Mouse (Mus musculus): ENCODE data around the gene Siah2. TPM values are rescaled to one million over a fixed set of nuclear protein-coding genes. Genes with fewer than 3 reads are reported as not detected.

The Siah2 gene
- polyA plus RNA-seq, 1 experiment, result 26.7 TPM

DNA sequence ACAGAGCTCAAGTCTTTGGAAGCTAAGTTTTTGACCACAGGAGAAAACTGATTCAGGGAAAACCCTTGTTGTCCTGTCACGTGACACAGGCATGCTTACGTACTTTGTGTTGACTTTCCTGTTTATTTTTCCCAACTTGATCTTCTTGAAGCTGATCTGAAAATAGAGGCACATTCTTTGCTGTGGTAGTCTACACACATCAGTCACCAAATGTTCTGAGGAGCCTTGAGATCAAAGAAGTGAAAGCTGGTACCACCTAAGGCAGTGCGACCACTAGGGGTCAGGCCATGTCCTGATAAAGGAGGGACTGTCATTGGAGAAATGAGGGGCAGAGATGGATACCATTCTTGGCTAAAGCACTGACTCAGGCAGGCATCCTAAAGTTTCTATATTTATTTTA is 34.8 kb upstream of the Siah2 start:
- no peak overlapping the region for H3K4me3 ChIP-seq (replicated peaks; ENCODE audit: insufficient read depth, low read depth, low read length)
- H3K27me3 ChIP-seq (ENCODE audit: control insufficient read depth, insufficient read depth, low read length), result no peaks in the 10 kb centered on the region
- no peaks in the 10 kb centered on the region; the same call in 1 of the 2 replicates for H3K4me1 ChIP-seq (ENCODE audit: control insufficient read depth, insufficient read depth, low read length)
- 52% methylated on average over 3 of the region's 3 CpGs for WGBS
- TF ChIP-seq POLR2A (IDR thresholded peaks at IDR 0.05; ENCODE audit: borderline replicate concordance, insufficient read depth, low read length), result no peak
- TF ChIP-seq CTCF (IDR thresholded peaks at IDR 0.05; ENCODE audit: borderline replicate concordance, insufficient read depth, low read depth, low read length), result peak; percentile 92
- no peak overlapping the region for H3K27ac ChIP-seq (ENCODE audit: insufficient read depth, low read length)
- DNase-seq, result peak; percentile 67 to 76

DNA sequence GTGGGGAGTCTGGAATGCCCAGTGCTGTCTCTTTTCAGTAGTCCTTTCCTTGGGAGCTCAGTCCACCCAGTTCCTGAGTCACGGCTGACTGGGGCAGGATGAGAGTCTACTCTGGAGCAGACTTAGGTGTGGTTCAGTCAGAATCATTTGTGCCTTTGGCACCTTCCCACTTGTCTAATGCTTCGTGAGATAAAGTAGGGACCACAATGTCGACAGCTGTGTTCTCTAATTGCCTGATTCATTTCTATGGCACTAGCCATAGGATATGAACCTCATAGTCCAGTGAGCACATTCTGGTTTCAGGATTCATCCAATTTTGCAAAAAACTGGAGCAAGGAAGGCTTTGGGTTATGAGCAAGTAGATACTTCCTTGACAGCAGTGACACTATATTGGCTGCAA is 34.2 kb upstream of the Siah2 start:
- Histone ChIP-seq H3K4me1 (ENCODE audit: control insufficient read depth, insufficient read depth, low read length) (no peaks in the 10 kb centered on the region; the same call in 1 of the 2 replicates), H3K4me3 (replicated peaks; ENCODE audit: insufficient read depth, low read depth, low read length) (no peak overlapping the region), H3K27ac (ENCODE audit: insufficient read depth, low read length) (no peak overlapping the region), H3K27me3 (ENCODE audit: control insufficient read depth, insufficient read depth, low read length) (no peaks in the 10 kb centered on the region)
- WGBS, result 79% methylated on average over 3 of the region's 3 CpGs
- TF ChIP-seq CTCF (IDR thresholded peaks at IDR 0.05; ENCODE audit: borderline replicate concordance, insufficient read depth, low read depth, low read length) (no peak), POLR2A (IDR thresholded peaks at IDR 0.05; ENCODE audit: borderline replicate concordance, insufficient read depth, low read length) (no peak)
- no peak for DNase-seq

DNA sequence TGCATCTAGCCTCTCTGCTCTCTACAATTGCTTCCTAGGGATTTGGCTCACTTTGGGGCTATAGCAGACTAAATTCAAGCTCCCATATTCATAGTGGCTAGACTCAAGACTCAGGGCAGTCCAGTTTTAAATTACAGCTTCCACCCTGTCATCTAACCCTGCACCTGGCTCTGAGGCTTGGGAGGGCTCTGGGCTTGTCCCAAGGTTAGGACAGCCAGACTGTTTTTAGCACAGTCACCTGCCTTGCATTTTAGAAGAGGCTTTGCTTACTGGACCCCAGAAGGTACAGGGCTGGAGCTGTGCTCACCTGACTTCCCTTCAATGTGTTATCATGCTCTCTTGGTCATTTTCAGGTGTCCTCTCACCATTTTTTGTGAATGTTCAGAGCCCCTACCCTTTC is 32.6 kb upstream of the Siah2 start:
- no peak for TF ChIP-seq CTCF (IDR thresholded peaks at IDR 0.05; ENCODE audit: borderline replicate concordance, insufficient read depth, low read depth, low read length)
- TF ChIP-seq POLR2A (IDR thresholded peaks at IDR 0.05; ENCODE audit: borderline replicate concordance, insufficient read depth, low read length), result no peak
- no peak for DNase-seq
- H3K27ac ChIP-seq (ENCODE audit: insufficient read depth, low read length), result no peak overlapping the region
- H3K4me1 ChIP-seq (ENCODE audit: control insufficient read depth, insufficient read depth, low read length), result no peaks in the 10 kb centered on the region; the same call in 1 of the 2 replicates
- H3K27me3 ChIP-seq (ENCODE audit: control insufficient read depth, insufficient read depth, low read length), result no peaks in the 10 kb centered on the region
- no peak overlapping the region for H3K4me3 ChIP-seq (replicated peaks; ENCODE audit: insufficient read depth, low read depth, low read length)

DNA sequence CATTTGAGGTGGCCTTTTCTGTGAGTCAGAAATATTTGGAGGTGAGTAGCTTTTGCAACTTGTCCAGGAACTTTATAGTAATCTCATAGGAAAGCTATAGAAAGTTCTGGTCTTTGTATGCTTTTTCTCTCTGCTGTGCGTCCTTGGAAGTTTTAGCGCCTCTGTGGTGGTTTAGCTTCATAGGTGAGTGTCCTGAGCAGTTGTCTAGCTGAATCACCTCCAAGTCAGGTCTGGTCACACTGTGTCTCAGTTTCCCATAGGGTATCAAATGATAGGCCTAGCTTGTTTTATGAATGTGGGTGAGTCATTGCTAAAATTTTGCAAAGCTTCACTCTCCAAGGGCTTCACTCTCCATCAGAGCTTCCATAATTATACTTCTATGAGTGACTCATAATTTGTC is 31.5 kb upstream of the Siah2 start:
- Histone ChIP-seq H3K27ac (ENCODE audit: insufficient read depth, low read length) (no peak overlapping the region), H3K4me1 (ENCODE audit: control insufficient read depth, insufficient read depth, low read length) (no peaks in the 10 kb centered on the region; the same call in 1 of the 2 replicates), H3K27me3 (ENCODE audit: control insufficient read depth, insufficient read depth, low read length) (no peaks in the 10 kb centered on the region), H3K4me3 (replicated peaks; ENCODE audit: insufficient read depth, low read depth, low read length) (no peak overlapping the region)
- 98% methylated on average over 2 of the region's 2 CpGs for WGBS
- DNase-seq, result no peak
- no peak for TF ChIP-seq POLR2A (IDR thresholded peaks at IDR 0.05; ENCODE audit: borderline replicate concordance, insufficient read depth, low read length)
- TF ChIP-seq CTCF (IDR thresholded peaks at IDR 0.05; ENCODE audit: borderline replicate concordance, insufficient read depth, low read depth, low read length), result no peak

DNA sequence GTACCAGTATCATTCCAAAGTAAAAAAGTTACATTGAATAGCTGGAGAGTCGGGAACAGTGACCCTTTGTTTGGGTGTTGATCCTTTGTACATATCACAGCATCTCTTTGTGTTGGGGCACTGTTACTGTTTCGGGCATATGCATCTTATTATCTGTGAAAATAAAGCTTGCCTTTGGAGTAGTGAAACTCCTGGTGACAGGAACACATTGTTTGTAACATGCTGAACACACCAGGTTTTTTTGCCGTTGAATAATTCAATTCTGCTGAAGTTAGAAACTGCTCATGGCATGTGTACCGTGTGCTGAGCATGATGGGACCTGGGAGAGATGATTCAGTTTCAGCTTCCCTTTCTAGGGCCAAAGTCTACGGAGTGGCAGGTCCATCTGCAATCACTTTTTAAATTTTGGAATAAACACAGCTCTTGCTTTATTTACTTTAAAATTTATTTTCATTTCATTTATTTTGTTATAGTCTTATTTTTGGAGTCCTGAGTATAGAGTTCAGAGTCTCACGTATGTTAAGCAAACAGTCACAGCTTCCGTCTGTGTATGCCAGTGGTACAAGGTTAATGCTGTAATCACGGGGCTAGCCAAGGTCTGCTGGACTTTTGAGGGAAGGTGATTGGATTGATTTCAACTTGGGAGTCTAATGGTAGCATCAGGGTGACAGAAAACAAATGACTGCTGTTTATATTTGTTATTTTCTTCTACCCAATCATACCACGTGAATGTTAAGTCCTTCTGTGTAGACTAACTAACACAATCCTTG is 27.4 kb upstream of the Siah2 start:
- WGBS, result 52% methylated on average over 9 of the region's 9 CpGs
- Histone ChIP-seq H3K4me1 (ENCODE audit: control insufficient read depth, insufficient read depth, low read length) (no peaks in the 10 kb centered on the region), H3K4me3 (replicated peaks; ENCODE audit: insufficient read depth, low read depth, low read length) (no peak overlapping the region), H3K27ac (ENCODE audit: insufficient read depth, low read length) (no peak overlapping the region), H3K27me3 (ENCODE audit: control insufficient read depth, insufficient read depth, low read length) (no peaks in the 10 kb centered on the region)
- TF ChIP-seq CTCF (IDR thresholded peaks at IDR 0.05; ENCODE audit: borderline replicate concordance, insufficient read depth, low read depth, low read length), result no peak
- TF ChIP-seq POLR2A (IDR thresholded peaks at IDR 0.05; ENCODE audit: borderline replicate concordance, insufficient read depth, low read length), result no peak
- no peak for DNase-seq

DNA sequence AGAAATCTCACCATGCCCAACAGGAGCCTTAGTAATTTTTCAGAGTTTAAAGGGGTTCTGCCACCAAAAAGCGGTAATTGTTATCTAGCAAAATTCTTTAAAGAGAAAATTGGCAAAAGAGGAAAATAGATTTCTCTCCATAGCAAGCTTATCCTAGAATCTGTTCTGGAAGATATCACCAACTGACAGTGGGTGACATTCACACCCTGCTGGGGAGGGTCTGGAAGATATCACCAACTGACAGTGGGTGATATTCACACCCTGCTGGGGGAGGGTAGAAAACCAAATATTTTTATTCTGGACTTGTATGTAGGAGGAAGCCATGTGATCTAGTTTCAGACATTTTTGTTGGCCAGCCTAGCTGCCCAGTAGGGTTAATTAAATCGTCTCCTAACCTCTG is 24.5 kb upstream of the Siah2 start:
- Histone ChIP-seq H3K27ac (ENCODE audit: insufficient read depth, low read length) (no peak overlapping the region), H3K27me3 (ENCODE audit: control insufficient read depth, insufficient read depth, low read length) (no peaks in the 10 kb centered on the region), H3K4me1 (ENCODE audit: control insufficient read depth, insufficient read depth, low read length) (no peaks in the 10 kb centered on the region), H3K4me3 (replicated peaks; ENCODE audit: insufficient read depth, low read depth, low read length) (no peak overlapping the region)
- WGBS, result 85% methylated on average over 2 of the region's 2 CpGs
- DNase-seq, result no peak
- TF ChIP-seq POLR2A (IDR thresholded peaks at IDR 0.05; ENCODE audit: borderline replicate concordance, insufficient read depth, low read length), result no peak
- no peak for TF ChIP-seq CTCF (IDR thresholded peaks at IDR 0.05; ENCODE audit: borderline replicate concordance, insufficient read depth, low read depth, low read length)

DNA sequence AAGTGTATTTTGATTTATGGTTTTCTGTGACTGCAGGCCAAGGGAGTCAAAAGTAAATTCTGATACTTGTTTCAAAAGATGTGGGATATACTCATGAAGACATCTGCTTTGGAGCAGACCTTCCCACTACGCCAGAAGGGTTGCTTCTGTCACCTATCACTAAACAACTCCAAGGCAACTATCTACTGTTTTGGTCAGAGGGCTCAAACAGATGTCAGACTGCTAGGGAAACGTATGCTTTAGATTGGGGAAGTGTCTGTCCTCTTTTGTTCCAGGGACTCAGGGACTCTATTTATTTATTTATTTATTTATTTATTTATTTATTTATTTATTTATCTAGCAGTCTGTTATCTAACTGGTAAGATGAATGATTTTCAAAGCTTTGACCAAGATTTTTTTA is 22.6 kb upstream of the Siah2 start:
- H3K4me1 ChIP-seq (ENCODE audit: control insufficient read depth, insufficient read depth, low read length), result no peaks in the 10 kb centered on the region
- no peaks in the 10 kb centered on the region for H3K27me3 ChIP-seq (ENCODE audit: control insufficient read depth, insufficient read depth, low read length)
- 92% methylated on average over 2 of the region's 2 CpGs for WGBS
- H3K27ac ChIP-seq (ENCODE audit: insufficient read depth, low read length), result no peak overlapping the region
- no peak for TF ChIP-seq POLR2A (IDR thresholded peaks at IDR 0.05; ENCODE audit: borderline replicate concordance, insufficient read depth, low read length)
- no peak for TF ChIP-seq CTCF (IDR thresholded peaks at IDR 0.05; ENCODE audit: borderline replicate concordance, insufficient read depth, low read depth, low read length)
- no peak overlapping the region for H3K4me3 ChIP-seq (replicated peaks; ENCODE audit: insufficient read depth, low read depth, low read length)
- no peak for DNase-seq

DNA sequence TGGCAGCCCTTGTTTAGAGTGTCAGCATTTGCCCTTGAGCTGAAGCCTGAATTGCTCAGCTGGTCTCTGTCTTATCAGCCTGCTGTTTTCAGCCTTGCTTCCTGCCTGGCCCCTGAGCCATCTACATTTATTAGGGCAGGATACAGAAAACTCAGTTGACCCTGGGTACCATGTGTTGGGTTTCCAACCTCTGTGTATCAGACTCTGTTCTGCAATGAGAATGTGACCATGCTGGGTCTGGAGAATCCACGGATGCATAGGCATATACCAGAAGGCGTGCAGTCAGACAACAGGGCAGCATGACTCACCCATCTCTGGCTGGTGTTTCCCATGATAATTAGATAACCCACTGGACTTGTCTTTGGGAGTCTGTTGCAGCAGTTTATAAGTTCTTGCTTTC is 21.8 kb upstream of the Siah2 start:
- Histone ChIP-seq H3K4me3 (replicated peaks; ENCODE audit: insufficient read depth, low read depth, low read length) (no peak overlapping the region), H3K27me3 (ENCODE audit: control insufficient read depth, insufficient read depth, low read length) (no peaks in the 10 kb centered on the region), H3K4me1 (ENCODE audit: control insufficient read depth, insufficient read depth, low read length) (no peaks in the 10 kb centered on the region), H3K27ac (ENCODE audit: insufficient read depth, low read length) (no peak overlapping the region)
- 66% methylated on average over 2 of the region's 2 CpGs for WGBS
- no peak for DNase-seq
- TF ChIP-seq CTCF (IDR thresholded peaks at IDR 0.05; ENCODE audit: borderline replicate concordance, insufficient read depth, low read depth, low read length) (no peak), POLR2A (IDR thresholded peaks at IDR 0.05; ENCODE audit: borderline replicate concordance, insufficient read depth, low read length) (no peak)
